Mouse (Mus musculus) CD4-positive, CD25-positive, alpha-beta regulatory T cell, adult 4 months (primary cell): ENCODE results near the gene Atf2. TPM values are rescaled to one million over a fixed set of nuclear protein-coding genes. Genes with fewer than 3 reads are reported as not detected.
"Not testable (repeated sequence)": the region's sequence is repeated elsewhere in the genome, so short reads cannot be mapped to it uniquely, and the experiment has no call there.

Experiments
- ATAC-seq: one replicate; pipeline ENCODE4 v1.8.0; 2017
- polyA plus RNA-seq, 2 experiments: library from polyadenylated mRNA; unstranded; fragments of 100-300 nt; shearing (Covaris generic); gene quantifications; one replicate each; pipeline ENCODE4 v1.2.1; 2017

Atf2 gene
- 10 to 100 TPM; 58.6 to 77.9 TPM for polyA plus RNA-seq

DNA sequence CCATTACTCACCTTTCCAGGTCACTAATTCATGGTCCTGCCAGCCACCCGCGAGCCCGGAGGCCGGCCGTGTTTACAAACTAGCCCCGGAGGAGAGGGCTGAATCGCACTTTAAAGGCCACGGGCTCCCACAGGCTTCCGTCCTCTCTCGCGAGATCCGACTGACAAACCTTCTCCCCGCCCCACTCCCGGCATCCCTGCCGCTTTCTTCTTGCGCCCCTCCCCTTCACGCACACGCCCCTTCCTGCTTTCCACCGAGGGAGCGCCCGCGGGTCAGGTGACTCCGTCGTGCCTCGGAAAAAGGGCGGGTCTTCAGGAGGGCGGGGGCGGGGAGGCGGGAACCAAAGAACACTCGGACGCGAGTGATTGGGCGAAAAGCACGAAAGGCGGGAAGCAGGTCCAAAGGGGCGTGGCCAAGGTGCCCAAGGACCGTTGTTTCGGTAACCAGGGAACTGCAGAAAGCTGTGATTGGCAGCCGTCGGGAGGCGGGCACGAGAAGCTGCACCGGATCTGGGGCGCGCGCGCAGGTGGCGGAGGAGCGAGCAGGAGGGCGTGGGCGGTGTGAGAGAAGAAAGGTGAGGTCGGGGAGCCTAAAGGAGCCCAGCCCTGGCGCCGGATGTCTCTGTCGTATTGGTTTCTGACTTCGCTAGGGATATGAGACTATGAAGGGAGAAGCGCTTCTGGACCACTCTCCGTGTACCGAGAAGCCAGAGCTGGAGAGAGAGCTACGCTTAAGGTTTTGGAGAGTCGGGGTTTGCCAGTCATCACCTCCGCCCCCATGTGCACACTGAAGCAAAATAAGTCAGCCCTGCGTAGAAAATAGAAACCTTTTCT, at the start of gene Atf2:
Gene Atf2, minus strand, starts transcription at position 176 of the 833 bp plus-strand sequence.
- ATAC-seq: peak; percentile 89

DNA sequence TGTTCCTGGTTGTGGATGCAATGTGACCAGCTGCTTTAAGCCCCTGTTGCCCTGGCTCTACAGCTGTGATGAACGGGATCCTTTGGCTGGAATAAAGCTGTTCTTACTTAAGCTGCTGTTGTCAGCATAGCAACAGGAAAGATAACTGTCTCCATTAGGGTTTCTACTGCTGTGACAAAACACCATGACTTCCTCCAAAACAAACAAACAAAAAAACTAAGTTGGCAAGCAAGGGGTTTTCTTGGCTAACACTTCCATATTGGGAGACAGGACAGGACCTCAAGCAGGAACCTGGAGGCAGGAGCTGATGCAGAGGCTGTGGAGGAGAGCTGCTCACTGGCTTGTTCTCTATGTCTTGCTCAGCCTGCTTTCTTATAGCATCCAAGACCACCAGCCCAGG, 48.8 kb upstream of the Atf2 start:
- no peak for ATAC-seq

DNA sequence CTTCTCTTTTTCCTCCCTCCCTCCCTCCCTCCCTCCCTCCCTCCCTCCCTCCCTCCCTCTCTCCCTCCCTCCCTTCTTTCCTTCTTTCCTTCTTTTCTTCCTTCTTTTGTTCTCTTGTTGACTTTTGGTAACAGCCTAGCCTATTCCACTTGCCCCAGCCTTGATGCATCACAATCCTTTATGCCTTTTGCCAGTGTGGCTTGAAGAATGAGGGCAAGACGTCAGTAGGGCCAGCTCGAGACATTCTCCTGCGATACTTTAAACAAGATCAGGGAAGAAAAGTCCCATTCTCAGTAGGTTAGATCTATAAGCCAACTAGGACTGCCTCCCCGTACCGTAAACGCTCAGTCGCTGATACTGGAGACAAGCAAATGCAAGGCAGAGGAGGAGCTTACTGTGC, 48.0 kb upstream of the Atf2 start:
- ATAC-seq: no peak

DNA sequence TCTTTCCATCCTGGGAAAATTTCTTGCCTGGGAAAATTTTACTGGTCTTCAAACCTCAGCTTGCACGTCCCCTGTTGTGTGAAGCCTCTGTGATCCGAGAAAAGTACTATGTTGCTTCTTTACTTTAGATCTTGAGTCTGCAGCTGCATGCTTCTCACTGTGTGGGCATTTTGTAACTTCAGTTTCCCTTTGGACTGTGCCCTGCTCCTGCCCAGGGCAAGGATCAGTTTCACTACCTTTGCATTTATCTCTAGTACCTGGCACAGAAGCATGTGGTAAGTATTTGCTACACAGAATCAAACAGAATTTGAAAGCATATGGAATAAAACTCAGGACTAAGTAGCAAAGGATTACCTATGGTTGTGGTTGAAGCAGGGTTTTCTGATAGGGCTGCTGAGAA, 46.5 kb upstream of the Atf2 start:
- ATAC-seq: no peak

DNA sequence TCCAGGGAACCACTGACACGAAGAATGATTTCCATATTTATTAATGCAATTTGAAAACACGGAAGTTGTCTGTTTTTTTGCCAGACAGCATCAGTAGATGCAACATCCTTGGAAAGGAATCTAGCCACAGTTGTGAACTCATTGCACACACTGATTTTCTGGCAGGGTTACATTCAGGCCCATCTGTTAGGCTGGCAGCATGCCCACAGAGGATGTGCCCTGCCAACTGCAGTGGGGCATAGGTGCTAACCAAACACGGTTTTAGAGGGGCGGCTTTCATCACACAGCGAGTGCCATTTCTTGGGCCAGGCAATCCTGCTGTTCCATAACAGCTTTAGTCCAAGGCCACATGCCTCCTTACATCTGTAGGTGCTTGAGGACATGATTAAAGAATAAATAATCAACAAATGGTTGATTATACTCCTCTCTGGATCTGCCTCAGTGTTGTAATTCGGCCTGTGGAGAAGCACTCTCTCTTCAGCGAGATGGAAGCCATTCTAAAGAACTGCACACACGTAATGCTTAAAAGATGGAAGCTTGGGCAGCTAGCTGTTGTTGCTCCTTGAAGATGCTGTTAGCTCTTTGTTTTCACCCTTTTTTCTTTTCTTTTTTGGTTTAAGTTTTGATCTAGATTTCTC, 40.4 kb upstream of the Atf2 start:
- no peak for ATAC-seq

DNA sequence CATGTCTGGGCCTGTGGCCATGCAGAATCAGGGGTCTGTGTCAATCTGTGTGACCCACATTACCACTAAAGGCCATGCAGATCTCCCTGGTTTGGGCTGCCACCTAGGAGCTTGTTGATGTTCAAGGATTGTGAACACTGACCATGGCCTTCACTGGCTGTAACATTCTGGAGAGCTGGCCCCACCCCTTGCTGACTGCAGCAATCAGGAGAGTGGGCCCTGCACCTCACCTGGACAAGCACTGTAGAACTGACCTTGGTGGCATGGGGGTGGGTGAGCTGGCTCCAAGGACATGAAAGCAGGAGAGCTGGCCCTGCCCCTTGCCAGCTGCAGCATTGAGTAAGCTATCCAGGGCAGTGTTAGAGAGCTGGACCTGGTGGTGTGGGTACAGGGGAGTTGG, 35.3 kb upstream of the Atf2 start:
- ATAC-seq: no peak

DNA sequence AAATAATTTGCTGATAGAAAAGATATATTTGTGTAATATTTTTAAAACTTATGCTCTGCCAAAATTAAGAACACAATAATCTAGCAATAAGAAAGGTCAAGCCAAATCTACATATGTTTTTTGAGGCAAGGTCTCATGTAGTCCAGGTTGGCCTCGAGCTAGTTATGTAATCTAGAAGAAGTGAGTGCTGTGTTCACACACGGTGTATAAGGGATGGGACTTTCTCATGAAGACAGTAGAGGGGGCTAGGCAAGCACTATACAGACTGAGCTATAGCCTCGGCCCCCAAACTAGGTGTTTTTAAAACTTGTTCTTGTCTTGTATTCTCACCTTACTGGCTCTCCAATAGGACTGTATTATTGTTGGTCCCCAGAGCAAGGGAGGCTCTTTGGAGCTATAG, 33.1 kb upstream of the Atf2 start:
- ATAC-seq: no peak

DNA sequence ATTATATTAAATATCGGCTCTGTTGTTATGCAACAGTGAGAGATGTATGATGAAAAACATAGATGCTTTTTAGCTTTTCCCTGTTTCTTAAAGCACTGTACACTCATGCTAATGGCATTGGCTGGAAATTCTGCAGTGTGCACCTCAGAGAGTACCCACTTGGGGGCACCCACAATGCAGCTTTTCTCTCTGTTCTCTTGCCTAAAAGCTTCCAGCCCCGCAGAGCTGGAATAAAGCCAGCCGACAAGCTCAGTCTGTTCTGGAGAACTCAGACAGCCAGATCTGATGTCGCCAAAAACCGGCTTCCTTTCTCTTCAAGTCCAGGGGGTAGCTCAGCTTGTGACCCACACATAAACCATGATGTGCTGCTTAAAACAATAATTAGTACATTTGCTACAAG, 32.6 kb upstream of the Atf2 start:
- ATAC-seq: no peak

DNA sequence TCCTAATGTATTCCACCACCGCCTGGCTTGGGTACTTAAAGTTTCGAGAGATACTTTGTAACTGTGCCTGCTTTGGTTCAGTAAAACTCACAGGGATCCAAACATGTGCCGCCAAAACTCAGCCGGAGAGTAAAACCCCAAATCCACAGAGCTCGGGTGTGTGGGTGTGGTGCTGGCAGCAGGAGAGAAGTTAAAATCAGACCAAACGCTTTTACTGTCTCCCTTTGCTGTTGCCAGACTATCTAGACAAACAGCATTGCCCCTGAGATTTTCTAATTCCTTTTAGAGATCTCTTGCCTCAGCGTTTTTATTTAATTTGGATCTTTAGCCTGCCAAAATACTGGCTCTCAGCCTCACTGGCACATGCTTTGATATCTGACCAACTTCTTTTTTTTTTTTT, 27.2 kb upstream of the Atf2 start:
- no peak for ATAC-seq

DNA sequence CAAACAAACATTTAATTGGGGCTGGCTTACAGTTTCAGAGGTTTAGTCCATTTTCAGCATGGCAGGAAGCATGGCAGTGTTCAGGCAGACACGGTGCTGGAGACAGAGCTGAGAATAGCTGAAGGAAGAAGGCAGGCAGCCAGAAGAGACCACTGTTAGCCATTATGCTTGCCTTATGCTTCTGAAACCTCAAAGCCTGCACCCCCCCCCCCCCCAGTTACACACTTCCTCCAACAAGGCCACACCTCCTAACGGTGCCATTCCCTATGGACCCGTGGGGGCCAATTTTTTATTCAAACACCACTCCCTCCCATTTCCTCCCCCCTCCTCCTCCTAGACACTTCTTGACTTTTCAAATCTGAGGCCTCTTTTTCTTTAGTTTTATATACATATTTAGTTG, 19.8 kb upstream of the Atf2 start:
- ATAC-seq: no peak

DNA sequence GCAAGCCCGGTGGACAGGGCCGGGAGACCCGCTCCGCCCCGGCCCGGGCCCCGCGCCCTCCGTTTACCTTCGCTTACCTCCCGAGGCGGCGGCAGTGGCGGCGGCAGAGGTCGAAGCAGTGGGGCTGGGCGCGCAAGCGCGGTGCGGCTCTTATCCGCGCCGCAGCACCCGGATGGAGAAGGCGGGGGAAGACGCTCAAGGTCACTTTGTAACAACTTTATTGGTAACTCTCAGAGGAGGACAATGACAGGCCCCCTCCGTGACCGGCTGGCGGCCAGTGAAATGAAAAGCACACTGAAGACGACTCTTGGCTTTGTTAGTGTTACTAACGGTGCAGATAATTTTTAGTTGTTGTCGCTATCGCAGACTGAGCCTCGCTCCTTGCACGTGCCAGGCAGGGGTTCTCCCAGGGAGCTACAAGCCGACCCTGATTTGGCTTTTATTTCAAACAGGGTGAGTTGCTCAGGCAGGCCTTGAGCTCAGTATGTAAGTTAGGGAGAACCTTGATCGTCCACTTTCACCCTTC, 18.8 kb upstream of the Atf2 start, which contains the start of gene Atp5g3:
Gene Atp5g3, minus strand, starts transcription at position 152 of the 526 bp plus-strand sequence.
- peak; percentile 91 for ATAC-seq

DNA sequence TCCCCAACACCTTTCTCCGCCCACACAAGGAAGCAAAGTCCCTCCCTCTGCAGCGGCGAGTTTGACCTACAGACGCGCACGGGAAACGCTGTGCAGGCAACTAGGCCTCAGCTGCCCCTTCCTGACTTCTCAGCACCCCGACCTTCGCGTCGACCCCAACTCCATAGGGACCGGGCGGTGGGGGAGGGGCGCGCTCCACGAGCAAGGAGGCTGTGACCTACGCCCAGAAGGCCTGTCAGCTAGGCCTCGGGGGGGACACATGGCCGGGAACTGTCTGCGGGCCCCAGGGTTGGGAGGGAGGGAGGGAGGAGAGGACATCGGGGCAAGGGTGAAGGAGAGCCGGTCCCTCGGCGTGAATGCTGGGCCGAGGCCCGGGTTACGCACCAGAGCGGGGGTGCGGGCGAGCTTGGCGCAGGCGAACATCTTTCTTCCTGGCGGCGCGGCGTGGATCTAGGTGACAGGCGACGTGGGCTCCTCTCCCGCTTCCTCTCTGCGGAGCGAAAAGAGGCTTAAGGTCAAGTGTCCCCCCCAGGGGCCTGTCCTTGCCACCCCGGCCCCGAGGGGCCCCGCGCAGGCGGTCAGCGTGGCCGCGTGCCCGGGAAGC, 18.2 kb upstream of the Atf2 start:
- peak; percentile 38 for ATAC-seq

DNA sequence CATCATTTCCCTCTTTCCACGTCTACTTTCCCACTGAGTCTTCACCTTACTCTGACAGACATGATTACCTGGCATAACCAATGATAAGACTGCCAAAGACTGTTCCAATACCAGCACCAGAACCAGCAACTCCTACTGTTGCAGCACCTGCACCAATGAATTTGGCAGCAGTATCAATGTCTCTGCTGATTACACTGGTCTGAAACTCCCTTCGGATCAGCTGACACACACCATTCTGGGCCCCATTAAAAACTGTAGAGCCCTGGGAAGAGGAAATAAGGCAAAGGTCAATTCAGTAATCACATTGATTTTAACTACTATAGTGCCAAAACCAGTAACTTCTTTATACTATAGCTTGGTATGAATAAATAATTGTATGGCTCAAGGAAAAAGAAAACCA, 16.7 kb upstream of the Atf2 start:
- no peak for ATAC-seq

DNA sequence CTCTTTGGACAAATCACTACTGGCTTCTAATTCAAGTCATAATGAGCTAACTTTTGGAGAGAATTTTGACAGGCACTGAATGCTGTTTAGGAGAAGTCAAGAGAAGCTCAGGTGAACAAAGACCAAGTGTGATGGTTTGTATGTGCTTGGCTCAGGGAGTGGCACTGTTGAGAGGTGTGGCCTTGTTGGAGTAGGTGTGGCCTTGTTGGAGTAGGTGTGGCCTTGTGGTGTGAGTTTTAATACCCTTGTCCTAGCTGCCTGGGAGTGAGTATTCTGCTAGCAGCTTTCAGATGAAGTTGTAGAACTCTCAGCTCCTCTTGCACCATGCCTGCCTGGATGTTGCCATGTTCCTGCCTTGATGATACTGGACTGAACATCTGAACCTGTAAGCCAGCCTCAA, 12.2 kb upstream of the Atf2 start:
- not testable (repeated sequence) for ATAC-seq

DNA sequence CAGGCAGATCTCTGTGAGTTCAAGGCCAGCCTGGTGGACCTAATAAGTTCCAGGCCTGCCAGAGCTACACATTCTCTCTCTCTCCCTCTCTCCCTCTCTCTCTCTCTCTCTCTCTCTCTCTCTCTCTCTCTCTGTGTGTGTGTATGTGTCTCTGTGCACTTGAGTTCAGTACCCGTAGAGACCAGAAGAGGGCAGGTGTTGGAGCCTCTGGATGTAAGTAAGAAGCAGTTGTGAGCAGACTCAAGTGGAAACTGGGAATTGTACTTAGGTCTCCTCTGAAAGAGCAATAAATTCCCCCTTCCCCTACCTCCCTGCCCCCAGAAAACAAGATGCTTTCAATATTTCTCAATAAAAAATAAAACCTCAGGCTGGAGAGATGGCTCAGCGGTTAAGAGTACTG, 11.1 kb upstream of the Atf2 start:
- no peak for ATAC-seq

DNA sequence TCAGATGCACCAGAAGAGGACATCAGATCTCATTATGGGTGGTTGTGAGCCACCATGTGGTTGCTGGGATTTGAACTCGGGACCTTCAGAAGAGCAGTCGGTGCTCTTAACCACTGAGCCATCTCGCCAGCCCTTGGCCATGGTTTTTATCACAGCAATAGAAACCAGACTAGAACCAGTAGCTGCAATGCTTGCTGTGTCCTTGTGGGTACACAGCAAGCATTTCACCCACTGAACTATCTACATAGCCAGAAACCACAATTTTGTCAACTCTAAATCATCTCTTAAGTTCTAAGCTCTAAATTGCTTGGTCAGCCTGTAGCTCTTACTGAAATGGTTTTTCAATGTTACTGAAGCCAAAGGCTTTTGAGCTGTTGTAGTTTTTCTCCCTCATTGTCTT, 9.9 kb upstream of the Atf2 start:
- ATAC-seq: not testable (repeated sequence)

DNA sequence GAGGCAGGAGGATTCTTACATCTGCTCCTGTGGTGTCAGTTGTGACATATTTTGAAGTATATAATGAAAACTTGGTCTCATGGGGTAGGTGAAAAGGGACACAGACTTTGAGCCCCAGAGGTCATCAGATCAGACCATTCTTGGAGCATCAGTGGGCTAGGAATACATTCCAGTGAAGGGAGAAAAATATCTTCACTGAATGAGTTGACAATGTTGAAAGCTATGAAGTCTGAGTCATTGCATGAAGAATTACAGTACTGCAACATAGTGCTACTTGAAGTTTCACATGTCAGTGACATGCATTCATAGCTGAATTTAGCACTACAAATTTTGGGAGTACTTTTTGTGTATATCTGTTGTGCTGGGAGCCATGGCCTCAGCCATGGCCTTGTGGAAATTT, 8.7 kb upstream of the Atf2 start:
- ATAC-seq: no peak

DNA sequence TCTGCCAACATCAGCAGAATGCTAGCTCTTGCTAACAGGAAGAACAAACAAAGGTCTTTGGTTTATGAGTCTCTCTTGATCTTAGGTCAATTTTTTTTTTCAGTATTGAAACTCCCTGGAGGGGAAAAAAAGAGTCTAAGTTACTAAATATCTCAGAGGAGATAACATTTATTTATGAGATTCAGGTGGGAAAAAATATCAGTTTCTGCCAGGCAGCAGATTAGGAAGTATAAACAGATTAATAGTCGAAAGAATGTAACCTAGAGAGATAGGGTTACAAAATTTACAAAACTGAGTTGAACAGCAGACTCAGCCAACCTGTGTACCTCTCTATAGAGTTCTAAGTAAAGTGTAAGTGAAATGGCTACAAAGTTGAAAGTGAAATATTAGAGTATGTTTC, 7.9 kb upstream of the Atf2 start:
- ATAC-seq: no peak

DNA sequence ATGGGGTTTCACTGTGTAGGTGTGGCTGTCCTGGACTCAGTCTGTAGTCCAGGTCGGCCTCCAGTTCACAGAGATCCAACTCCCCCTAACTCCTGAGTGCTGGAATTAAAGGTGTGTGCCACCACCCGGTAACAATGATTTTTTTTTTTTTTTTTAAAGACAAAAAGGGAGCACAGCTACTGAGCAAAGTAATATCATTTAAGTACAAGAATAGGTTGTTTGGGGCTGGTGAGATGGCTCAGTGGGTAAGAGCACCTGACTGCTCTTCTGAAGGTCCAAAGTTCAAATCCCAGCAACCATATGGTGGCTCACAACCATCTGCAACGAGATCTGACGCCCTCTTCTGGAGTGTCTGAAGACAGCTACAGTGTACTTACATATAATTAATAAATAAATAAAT, 4.5 kb upstream of the Atf2 start:
- not testable (repeated sequence) for ATAC-seq

DNA sequence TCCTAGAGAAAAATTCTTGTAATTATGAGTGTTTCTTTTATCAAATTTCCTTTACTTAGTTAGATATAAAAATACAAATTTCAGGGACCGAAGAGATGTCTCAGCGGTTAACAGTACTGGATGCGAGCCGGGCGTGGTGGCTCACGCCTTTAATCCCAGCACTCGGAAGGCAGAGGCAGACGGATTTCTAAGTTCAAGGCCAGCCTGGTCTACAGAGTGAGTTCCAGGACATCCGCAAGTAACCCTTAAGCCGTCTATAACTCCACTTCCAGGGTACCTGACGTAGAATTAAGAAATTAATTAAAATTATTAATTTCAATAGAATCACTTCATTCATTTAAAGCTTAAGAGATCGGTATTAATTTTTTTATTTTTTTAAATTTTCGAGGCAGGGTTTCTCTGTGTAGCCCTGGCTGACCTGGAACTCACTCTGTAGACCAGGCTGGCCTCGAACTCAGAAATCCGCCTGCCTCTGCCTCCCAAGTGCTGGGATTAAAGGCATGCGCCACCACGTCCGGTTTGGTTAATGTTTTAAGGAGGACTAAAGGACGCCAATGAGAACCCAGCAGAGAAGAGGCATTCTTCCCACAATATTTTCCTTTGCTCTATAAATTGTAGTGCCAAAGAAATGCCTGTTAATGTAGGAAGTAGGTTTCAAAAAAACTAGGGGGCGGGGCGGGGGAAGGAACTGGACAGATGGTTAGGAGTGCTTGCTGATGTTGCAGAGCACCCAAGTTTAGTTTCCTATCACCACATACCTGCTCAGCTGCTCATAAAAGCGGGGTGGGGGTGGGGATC, 1.2 kb upstream of the Atf2 start:
- no peak for ATAC-seq

DNA sequence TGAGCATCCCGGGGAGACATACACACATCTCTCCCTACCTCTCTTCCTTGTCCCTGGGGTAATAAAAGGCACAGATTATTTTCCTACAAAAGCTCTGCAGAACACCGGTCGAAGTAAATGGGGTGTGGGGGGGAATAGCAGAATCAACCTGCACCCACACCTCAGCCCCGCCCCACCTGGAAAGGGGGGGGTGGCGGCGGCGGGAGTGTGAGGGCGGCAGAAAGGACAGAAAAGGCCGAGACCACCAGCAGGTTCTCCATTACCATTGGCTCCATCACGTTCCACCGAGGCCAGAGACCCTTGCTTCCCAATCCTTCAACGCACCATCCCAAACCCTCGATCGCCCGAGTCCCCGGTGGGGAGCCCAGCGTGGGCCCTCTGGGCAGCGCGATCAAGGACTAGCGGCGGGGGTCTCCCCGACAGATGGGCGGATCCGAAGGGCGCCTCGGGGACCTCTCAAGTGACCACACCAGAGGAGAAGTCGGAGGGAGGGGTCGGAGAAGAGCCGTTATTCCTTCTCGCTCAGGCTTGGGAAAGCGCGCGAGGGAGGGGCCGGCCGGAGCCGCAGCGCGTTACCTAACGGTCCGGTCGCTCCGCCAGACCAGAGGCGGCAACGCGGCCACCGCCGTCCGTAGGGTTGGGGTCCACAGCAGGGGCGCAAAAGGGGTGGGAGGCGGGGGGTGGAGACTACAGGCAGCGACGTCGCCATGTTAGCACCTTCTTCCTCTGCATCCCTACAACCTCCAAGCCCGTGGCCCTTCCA, 557 bp downstream of the Atf2 start:
- no peak for ATAC-seq

DNA sequence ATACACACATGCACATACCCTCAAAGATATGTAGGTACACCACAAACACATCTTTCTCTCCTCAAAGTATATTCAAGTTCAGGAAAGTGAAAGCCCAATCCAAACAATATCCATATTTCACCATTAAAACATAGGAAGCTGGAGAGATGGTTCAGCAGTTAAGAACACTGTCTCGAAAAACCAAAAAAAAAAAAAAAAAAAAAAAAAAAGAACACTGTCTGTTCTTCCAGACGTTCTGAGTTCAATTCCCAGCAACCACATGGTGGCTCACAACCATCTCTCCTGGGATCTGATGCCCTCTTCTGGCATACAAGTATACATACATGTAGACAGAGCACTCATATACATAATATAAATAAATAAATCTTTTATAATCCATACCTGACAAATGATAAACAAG, 6.4 kb downstream of the Atf2 start:
- ATAC-seq: no peak
